Mouse (Mus musculus) retina, postnatal 7 days (tissue): Measurements from ENCODE around the gene Pxylp1.

ENCODE experiments used
- DNase-seq: peaks from one replicate; pipeline ENCODE4 v3.0.0-alpha.2; 2012; ENCODE audit warnings: low read depth, low spot score

The Pxylp1 gene

DNA sequence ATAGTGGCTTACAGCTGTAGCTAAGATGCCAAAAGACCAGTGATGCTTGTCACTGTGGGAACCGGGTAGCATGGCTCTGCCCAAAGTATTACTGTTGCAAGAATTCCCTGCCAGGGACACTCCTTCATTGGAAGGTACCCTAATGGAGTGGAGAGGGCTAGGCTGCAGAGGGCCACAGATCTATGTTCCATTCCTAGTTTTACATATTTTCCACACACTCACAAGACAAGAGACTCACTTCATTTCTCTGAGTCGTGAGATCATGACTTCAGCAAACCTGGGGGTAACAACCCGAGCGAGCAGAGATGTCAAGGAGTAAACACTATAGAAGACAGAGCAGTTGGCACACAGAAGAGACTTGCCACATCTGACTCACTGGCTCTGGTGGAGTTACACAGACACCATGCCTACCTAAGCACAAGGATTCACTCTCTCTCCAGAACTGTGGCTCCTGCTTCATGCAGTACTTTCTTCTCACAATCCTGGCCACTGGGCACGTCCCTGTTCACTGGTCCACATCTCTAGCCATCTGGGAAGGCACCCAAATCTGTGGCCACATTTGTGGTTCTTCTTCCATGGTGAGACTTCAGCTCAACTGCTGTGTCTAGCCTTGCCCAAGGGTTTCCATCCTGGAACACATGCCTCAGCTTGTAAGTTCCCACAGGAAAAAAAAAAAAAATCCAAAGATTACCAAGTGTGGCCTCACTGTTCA is 31.9 kb downstream of the Pxylp1 start:
- no peak for DNase-seq

DNA sequence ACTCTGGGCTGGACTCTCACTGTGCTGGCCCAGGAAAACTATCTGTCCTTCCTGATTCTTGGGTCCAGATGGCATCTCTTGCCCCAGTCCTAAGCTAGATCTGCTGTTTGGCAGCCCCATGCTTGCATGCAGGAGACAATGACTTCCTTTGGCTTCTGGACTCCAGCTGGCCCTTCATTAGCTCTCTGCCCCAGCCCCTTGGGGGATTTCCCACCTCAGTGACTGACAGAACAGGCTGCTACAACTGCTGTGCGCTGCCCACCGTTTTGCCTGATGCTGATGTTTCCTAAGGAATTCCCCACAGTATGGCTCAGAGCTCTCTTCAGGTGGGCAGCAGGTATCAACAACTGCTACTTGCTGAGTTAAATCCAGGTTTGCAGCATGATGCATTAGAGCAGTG is 33.4 kb downstream of the Pxylp1 start:
- no peak for DNase-seq

DNA sequence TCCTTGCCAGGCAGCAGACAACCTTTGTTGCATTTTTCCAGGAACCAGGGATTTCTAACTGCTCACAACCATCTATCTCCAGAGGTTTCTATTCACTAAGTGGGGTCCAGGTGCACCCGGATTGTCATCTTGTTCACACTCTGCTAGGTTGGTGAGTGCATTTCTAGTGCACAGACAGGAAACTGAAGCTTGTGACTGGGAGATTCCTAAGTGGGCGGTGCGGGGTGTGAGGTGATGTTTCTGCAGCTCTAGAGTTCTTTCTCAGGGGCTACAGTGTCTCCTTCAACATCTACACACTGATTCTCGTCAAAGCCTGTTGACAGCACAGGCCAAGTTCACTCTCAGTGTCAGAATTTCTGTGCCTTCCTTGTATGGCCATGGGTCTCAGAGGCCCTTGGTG is 34.6 kb downstream of the Pxylp1 start:
- DNase-seq, result no peak

DNA sequence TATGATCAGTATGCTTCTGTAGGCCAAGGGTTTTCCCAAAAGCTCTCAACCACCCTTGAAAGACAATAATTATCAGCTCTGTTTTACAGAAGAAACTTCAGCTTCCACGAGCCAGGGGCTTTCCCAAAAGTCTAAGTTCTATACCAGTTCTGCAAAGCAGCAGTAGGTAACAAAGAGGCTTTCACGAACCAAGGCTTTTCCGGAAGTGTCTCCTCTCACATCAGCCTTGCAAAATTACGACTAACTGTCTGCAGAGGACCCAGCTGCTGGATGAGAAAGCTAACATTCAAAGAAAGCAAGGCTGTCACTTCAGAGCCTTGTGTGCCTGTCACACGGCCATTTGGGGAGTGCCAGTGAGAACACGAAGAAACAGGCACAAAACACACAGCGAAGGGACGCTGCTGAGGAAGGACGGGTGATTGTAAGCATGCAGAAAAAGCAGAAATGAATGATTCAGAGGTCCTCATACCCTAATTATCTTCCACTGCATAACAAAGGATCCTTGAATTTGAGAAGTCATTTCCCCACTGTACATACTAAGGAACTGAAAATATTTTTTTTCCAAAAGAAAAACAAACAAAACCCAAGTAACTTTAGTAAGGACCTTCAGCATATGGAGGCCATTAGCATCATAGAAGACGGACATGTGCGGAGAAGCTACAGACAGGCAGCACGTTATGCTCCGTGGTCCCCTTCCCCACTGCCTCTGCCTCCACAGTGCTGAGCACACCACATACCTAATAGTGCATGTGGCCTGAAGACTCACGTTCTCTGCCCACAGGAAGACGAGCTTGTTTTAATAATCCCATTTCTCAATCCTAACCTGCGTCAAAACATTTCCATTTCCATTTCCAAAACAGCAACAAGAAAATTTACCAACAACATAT is 38.9 kb downstream of the Pxylp1 start:
- DNase-seq, result no peak

DNA sequence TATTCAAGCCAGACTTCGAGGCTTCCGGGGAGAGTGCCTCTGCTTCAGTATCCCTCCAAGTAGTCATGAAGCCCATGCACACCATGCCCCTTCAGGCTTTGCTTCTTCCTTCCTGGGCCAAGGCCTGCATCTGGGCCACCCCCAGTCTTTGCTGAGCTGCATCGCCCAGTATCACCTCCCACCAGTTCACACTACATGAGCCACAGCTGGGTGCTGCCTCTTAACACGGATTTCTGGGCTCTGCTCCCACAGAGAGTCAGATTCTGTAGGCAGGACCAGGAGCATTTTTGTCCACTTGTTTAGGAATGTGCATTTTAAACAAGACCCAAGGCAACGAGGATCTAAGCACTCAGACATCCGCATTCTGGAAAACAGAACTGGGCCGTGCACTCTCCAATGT is 40.8 kb downstream of the Pxylp1 start:
- DNase-seq, result no peak

DNA sequence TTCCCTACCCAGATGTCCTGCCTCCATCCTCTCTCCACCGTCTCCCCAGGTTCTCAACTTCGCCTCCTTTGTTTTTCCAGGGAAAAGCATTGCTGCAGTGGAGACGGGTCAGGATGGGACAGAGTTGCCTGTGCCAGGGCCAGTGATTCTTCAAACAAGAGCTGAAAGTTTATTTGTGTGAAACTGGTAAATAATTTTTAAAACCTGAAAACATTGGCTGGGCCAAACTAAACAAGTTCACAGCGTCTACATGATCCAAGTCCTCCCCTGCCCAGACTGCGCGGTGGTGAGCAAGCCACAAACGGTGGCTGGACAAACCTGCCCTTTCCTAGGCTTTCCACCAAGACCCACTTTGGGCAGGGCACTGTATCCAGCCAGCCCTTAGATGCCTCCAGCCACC is 41.4 kb downstream of the Pxylp1 start:
- no peak for DNase-seq

DNA sequence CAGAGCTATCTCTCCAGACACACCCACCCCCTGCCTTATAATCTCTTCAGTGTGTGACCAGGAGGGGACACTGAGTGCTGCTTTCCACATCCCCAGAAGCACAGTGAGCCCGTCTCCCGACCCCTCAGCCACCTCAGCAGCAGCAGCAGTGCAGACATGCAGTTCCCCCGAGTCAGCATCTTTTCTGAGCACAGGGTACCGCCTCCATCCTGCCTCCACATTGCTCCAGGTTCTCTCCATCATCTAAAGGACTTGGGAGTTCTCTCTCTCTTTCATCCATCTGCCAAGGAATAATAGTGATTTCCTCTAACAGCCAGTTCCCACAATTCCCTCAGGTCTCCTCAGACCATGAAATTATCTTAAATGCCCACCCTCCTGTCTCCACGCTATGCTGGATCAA is 43.5 kb downstream of the Pxylp1 start:
- no peak for DNase-seq

DNA sequence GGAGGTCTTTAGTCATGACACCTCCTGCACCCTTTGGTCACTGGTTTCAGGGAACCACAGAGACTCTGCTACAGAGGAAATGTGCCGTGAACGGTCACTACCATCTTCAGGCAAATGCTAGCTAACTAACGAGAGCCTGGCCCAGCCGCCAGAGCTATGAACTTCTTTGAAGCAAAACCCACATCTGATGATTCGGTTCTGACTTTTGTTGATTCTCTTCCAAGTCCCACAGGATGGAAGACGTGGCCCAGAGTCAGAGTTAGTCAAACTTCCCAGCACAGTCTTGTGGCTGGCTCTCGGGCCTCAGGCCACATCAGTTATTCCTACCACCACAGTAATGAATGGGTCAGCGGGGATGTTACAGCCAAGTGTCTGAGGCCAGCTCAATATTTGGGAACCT is 46.1 kb downstream of the Pxylp1 start:
- DNase-seq, result no peak

DNA sequence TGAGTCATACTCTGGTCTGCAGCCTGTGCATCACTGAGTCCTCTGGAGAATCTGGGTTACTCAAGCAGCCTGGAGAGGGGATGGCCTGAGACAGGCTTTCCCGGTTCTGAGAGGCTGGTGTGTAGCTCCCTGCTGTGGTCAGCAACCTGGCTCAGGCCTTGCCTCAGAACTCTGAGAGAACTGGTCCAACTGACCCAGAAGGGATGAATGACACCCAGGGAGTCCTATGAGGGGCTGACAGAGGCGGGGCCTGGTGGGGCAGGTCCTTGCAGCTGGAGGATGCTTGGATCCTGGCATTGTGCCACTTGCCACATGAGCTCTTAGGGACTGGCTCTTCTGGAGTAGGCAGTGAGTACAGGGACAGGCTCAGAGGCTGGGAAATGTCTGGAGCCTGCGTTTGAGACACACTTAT is 47.7 kb downstream of the Pxylp1 start:
- no peak for DNase-seq

DNA sequence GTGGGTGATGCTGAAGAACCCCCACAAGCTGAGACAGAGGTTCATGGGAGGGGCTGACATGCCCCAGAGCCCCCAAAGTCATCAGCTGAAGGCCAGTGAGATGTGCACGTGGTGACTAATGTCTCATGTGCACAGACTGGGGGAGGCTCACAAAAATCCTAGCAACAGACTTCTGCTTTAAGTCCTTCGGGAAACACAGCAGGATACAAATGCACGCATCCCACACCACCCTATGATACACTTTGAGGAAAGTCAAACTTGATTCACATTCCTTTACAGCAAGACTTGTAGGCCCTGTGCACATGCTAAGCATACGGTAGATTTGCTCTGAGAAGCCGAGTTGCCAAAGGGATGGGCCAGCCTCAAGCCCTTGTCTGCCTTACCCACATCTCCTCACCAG is 53.1 kb downstream of the Pxylp1 start:
- DNase-seq, result no peak

DNA sequence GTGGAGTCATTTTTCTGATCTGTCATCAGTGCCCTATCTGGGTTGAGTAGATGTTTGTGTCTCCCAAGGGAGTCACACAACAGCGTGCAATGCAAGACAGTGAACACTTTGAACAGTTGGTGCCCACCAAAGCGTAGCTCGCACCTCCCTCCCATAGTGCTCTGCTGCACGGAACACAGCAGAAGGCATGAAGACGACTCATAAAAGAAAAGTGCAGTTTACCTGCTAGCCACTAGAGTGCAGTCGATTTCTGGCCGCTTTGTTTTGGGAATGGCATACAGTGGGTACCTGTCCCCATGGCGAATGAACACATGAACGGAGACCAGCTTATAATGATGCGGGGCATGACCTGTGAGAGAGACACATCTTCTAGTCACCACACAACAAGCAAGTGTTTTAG is 53.6 kb downstream of the Pxylp1 start:
- no peak for DNase-seq

DNA sequence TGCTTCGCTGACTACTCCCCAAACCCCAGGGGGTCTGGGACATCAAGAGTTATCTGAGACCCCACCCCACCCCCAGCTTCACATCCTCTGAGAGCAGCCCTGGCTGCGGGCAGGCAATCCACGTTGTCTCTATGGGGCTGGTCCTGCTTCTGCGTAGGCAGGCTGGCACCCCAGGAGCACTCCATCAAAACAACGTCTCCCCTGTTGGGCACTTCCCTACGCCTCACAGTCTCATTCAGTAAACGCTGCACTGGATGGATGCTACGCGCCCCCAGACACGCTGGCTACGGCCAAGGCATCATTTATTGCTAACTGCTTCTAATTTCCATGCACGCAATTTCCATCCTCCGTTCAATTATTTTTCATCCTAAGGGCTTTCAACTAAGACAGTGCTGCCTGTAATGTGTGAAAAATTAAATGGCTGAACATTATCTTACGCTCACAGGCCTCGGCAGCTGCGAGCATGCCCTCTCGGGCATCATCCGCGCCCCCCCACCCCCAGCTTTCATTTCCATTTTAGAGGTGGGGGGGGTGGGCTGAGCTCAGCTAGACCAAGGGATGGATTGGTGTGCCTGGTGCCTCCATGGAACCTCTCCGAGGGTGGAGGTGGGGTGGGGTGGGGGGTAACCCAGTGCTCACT is 54.6 kb downstream of the Pxylp1 start:
- DNase-seq, result no peak

DNA sequence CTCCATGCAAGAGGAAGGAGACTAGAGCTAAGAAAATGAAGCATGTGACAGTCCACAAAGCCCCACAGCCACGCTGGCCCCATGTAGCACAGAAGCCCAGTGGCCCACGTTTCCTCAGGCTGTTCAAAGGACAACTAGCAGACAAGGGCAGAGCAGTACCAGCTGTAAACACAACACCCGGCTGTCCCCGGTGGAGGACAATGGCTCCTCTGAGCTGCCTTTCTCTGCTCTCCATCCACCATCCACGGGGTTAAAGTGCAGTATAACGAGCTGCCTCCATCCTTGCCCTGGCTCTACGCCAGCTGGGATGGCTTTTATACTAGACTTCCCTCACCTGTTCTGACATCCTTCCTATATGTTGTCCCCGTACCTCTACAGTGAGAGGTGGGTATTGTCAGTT is 55.5 kb downstream of the Pxylp1 start:
- DNase-seq, result no peak

DNA sequence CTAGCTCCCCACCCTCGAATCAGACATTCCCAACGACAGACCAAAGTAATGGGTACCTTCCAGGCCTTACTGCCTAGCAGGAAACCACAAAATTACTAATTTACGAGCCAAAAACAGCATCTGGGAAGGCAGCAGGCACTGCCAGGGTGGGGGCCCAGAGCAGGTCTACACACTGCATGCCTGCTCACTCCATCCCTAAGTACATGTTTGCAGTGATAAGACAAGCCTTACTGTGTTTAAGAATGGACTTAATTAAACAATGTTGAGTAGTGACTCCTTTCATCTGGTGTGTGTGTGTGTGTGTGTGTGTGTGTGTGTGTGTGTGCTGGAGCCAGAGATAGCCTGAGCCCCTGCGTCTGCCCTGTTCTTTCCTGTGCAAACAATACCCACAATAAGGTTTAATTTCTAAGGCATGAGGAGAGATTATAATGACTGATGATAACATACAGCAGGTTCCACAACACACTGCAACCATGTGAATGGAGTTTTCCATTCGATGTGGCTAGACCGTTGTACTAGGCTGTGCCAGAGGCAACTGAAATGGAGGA is 57.0 kb downstream of the Pxylp1 start:
- no peak for DNase-seq

DNA sequence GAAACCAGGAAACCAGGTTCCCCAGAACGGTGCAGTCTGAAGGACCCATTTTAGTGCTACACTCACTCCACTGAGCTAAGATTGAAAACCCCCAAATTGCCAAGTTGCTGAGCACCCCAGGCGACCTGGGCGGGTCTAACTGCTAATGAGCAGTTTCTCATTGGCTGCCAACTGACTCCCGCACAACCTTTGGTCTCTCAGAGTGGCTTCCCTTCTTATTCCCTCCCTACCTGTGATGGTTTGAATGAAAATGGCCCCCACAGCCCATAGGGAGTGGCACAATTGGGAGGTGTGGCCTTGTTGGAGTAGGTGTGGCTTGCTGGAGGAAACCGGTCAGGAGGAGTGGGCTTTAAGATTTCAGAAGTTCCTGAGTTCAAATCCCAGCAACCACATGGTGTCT is 58.9 kb downstream of the Pxylp1 start:
- no peak for DNase-seq

DNA sequence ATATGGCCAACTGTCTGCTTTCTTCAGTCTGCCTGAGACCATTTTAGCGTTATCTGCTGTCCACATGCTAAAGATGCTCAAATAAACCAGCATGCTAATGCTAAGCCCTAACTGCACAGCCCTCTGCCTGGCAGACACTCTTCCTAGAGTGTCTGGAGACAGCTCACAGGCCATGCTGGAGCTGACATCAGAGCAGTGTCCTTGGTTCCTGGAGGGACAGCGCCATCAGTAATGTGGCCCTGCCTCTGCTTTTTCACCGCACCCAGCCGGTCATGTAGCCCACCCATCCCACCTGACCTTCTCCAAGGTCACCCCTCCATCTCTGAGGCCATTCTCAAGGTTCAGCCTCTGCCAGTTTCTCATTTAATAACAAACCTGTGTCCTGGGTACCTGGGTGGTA is 60.0 kb downstream of the Pxylp1 start:
- no peak for DNase-seq

DNA sequence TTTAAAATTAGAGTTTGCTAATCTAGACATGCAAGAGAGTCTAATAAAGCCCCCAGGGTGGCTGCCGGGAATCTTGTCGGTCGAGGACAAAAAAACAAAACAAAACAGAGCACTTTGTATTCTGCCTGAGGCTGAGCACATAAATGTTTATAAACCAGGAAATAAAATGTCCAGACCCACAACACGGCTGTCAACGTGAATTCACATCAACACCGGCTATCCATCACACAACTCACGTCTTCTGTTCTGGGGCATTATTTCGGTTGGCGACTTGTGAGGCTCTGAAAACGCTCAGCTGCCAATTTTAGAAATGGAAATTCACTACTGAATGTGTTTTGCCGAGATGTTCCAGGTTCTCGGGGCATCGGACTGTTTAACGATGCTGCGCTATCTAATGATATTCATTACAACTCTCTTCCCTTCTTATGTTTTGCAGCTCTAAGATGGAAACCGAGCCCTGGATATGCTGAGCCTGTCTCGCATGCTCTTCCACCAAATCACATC is 61.6 kb downstream of the Pxylp1 start:
- DNase-seq, result no peak

DNA sequence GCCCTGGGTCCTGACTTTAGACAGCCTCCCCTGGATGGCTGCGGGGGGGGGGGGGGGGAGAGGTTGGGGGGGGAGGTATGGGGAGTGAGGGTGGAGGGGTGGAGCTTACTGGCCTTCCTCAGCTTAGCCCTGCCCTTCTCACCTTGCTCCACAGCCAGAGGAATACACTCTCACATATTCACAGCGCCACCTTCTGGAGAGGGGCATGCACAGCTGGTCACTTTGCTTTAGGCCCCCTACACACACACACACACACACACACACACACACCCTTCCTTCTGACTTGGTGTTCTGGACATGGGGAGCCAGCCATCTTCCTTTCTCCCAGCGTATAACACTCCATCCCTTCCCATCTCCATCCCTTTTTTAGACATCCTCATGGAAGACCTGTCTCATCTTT is 62.8 kb downstream of the Pxylp1 start:
- DNase-seq, result no peak

DNA sequence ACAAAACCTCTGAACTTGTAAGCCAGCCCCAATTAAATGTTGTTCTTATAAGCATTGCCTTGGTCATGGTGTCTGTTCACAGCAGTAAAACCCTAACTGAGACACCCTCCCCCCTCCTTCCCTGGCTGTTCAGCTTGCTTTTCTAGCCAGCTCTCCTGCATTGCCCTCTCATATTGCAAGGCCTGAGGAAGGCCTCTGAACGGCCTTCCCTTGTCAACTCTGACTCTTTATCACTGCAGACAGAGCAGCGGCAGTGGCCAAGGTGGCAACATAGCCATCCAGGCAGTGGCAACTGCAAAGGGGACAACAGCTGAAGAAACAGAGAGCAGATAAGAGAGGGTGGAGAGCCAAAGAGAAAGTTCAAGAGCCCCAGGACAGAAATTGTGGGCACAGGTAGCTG is 64.4 kb downstream of the Pxylp1 start:
- DNase-seq, result no peak

DNA sequence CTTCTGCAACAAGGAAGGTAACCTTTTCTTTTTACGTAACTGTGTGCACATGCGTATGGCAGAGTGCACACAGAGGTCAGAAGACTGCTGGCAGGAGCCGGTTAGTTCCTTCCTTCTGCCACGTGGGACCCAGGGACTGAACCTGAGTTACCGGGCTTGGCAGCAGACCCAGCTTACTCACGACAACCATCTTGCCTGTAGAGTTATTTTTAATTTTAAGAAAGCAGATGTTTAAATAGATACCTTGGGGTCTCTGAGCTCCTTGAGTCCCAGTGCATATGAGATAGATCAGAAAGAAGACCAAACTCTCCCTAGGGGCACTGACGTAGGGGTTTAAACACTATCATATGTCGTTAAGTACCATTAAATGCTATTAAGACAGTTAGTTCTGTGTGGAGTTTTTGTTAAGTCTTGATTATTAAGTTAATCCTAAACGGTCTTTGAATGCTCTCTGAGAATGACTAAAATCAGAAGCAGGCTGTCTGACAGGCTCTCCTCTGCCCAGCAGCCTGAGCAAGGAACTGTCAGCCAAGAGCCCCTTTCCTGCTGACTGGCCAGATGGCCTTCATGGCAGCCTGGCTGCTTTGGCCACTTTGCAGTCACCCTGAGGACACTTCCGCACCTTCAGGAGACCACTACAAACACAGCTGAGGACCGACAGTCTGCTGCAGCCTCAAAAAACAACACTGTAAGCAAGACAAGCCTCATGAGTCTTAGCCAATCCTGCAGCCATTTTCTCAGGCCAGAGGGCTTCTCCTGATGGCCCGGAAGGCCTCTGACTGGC is 65.3 kb downstream of the Pxylp1 start:
- DNase-seq, result no peak

DNA sequence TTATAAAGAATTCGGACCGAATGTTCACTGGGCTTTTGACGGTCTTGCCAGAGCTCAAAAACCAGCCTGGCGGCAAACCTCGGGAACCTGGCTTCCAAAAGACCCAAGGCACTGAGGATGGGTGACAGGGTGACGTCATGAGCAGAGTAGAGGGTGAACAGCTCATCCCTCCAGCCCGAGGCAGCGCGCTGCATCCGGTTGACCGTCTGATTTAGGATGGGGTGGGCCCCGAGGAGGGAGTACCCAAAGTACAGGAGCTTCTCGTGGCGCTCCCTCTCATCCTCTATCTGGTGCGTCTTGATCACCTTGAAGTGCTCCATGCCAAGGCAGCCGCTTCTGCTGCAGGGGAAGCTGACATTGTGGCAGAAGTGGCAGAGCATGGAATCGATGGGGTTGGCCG is 67.6 kb downstream of the Pxylp1 start:
- no peak for DNase-seq
